Mouse (Mus musculus): ENCODE results near the gene Ascl4. TPM values are rescaled to one million over a fixed set of nuclear protein-coding genes. Genes with fewer than 3 reads are reported as not detected.

Ascl4 gene
- 0.29 TPM for polyA plus RNA-seq (2014; fragmentation: Illumina TruSeq; extraction: RNeasy Lipid Tissue Mini Kit (QIAGEN cat#74804); ENCODE audit: low read depth, low replicate concordance)

DNA sequence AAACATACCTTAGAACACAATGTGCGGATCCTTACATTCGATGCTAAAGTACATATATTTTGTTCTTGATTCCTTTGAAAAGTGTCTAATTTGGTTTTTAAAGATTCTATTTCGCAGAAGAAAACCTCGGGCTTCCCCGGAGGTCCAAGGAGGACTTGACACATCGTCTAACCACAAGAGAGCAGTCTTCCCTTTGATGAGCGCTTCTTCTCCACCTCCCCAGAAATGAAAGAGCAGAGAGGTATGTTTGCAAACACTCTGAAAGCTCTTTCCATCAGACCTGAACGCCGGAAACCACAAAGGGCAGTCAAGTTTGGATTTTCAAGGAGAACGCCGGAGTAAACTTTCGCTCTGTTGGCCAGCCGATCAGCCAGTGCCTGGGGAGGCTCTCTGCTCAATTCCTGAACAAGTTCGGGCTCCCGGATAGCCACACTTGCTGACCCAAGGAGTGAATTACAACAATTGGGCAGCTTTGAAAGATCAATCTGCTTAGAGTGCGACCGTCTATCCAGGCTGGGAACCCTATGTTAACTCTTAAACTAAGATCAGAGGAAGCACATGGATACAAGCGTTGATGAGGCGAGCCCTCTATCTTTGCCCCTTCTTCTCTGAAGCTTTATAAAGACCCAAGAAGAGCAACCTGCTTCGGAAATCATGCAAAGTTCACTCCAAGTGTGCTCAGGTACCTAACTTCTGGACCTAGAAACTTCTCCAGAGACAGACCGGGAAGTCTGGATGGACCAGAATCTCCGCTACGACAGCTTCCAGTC lies at the start of gene Ascl4:
TSS of gene Ascl4 (plus strand) at position 6 of the 770 bp plus-strand sequence.

GRCm38 (mm10) chr10:85916498-85917309 lies 10.8 kb upstream of the Ascl4 start, which contains the start of gene Prdm4:
Prdm4 (minus strand) TSS chr10:85917142.

GRCm38 (mm10) chr10:85957464-85957950 lies 30.0 kb downstream of the Ascl4 start, which contains the start of gene Rtcb:
Rtcb (minus strand) TSS chr10:85957823.

Other genes with a start within 250 kb of the Ascl4 start
- gene Pwp1, start 98.2 kb upstream of the Ascl4 start, polyA plus RNA-seq (2014; fragmentation: Illumina TruSeq; extraction: RNeasy Lipid Tissue Mini Kit (QIAGEN cat#74804); ENCODE audit: low read depth, low replicate concordance): 28.6 TPM
- gene Prdm4, start 10.5 kb upstream of the Ascl4 start, polyA plus RNA-seq (2014; fragmentation: Illumina TruSeq; extraction: RNeasy Lipid Tissue Mini Kit (QIAGEN cat#74804); ENCODE audit: low read depth, low replicate concordance): 43.5 TPM
- gene Rtcb, start 30.1 kb downstream of the Ascl4 start, polyA plus RNA-seq (2014; fragmentation: Illumina TruSeq; extraction: RNeasy Lipid Tissue Mini Kit (QIAGEN cat#74804); ENCODE audit: low read depth, low replicate concordance): 17.4 TPM
- 0.38 TPM for gene Bpifc, start 84.2 kb downstream of the Ascl4 start, polyA plus RNA-seq (2014; fragmentation: Illumina TruSeq; extraction: RNeasy Lipid Tissue Mini Kit (QIAGEN cat#74804); ENCODE audit: low read depth, low replicate concordance)
- gene Fbxo7, start 94.3 kb downstream of the Ascl4 start, polyA plus RNA-seq (2014; fragmentation: Illumina TruSeq; extraction: RNeasy Lipid Tissue Mini Kit (QIAGEN cat#74804); ENCODE audit: low read depth, low replicate concordance): 27.4 TPM